Mouse (Mus musculus): ENCODE measurements around the gene Flywch1. TPM values are rescaled to one million over a fixed set of nuclear protein-coding genes. Genes with fewer than 3 reads are reported as not detected.

The Flywch1 gene
- polyA plus RNA-seq (2015; fragmentation: Nextera tagmentation; extraction: Ambion mirVana): 48.9 and 50.5 TPM in 2 replicates

DNA sequence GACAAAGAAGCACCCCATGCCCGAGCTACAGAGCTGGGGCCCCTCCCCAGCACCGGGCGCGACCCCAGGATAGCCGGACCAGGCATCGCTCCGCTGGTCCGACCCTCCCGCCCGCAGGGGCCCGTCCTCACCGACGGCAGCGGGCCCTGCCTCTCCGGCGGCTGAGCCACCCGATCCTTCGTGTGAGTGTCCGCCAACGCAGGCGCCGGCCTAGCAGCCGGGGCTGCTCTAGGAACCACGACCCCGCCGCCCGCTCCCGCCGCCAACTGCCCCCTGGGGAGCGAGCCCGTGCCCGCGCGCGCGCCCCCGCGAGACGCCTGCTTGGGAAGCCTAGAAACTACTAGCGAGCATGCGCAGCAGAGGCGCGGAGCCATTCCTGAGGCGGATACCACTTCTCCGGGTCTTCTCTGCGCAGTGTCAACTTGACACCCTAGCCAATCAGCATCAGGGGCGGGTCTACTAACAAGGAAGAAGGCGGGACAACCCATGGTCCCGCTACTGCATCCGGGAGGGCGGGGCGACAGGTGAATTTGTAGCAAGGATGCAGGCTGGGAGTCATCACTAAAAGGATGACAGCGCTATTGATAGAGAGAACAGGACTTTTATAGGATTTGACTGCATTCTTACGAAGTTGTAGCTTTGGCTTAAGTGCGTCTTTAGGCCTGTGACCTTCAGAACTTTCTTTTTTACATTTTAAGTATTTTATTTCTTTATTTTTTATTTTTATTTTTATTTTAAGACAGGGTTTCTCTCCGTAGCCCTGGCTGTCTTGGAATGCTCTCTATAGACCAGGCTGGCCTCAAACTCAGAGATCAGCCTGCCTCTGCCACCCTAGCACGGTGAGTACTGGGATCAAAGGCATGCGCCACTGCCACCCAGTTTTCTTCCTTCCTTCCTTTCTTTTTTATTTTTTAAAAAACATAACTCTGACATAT, at the start of gene Flywch1:
Flywch1 (minus strand) TSS at position 319 of the 935 bp plus-strand sequence.
- H3K4me3 ChIP-seq (replicated peaks): peak within 1 kb of the TSS; percentile 77
- peak within 1 kb of the TSS; percentile 80 for H3K9ac ChIP-seq
- peak within 1 kb of the TSS; percentile 59 for H3K27ac ChIP-seq
- H3K27me3 ChIP-seq (replicated peaks): no peaks in the 10 kb centered on the region
- 3% methylated on average over 58 of the region's 58 CpGs for WGBS
- H3K9me3 ChIP-seq: no peaks in the 10 kb centered on the region
- H3K4me2 ChIP-seq: peak within 1 kb of the TSS; percentile 68
- no peaks in the 10 kb centered on the region for H3K4me1 ChIP-seq
- ATAC-seq (ENCODE audit: insufficient read depth, low FRiP score, low read depth): peak; percentile 98
- H3K36me3 ChIP-seq: no peaks in the 10 kb centered on the region

DNA sequence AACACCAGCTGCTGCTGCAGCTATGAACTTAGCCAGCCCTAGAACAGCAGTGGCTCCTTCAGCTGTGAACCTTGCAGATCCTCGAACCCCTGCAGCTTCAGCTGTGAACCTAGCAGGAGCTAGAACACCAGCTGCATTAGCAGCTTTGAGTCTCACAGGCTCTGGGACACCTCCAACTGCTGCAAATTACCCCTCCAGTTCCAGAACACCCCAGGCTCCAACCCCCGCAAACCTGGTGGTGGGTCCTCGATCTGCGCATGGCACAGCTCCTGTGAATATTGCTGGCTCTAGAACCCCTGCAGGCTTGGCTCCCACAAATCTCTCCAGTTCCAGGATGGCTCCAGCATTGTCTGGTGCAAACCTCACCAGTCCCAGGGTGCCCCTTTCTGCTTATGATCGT, 49.3 kb upstream of the Flywch1 start:
- Histone ChIP-seq H3K4me3 (replicated peaks) (no peak overlapping the region), H3K4me1 (no peaks in the 10 kb centered on the region), H3K9ac (no peak overlapping the region), H3K36me3 (peaks cover 98% of the 10 kb centered on the region), H3K9me3 (no peaks in the 10 kb centered on the region), H3K27ac (no peak overlapping the region), H3K27me3 (replicated peaks) (no peaks in the 10 kb centered on the region), H3K4me2 (no peak overlapping the region)
- WGBS: 89% methylated on average over 5 of the region's 5 CpGs
- no peak for ATAC-seq (ENCODE audit: insufficient read depth, low FRiP score, low read depth)

DNA sequence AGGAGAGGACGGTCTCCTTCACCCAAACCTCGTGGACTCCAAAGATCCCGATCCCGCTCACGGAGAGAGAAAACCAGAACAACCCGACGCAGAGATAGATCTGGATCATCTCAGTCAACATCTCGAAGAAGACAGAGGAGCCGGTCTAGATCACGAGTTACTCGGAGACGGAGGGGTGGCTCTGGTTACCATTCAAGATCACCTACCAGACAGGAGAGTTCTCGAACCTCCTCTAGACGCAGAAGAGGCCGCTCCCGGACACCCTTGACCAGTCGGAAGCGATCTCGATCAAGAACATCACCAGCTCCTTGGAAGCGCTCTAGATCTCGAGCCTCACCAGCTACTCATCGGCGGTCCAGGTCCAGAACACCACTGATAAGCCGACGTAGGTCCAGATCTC, 47.8 kb upstream of the Flywch1 start:
- 97% methylated on average over 25 of the region's 25 CpGs for WGBS
- no peaks in the 10 kb centered on the region for H3K9me3 ChIP-seq
- ATAC-seq (ENCODE audit: insufficient read depth, low FRiP score, low read depth): no peak
- H3K36me3 ChIP-seq: peaks cover 98% of the 10 kb centered on the region
- no peaks in the 10 kb centered on the region for H3K27me3 ChIP-seq (replicated peaks)
- H3K27ac ChIP-seq: no peak overlapping the region
- H3K4me3 ChIP-seq (replicated peaks): no peak overlapping the region
- no peaks in the 10 kb centered on the region for H3K4me1 ChIP-seq
- H3K9ac ChIP-seq: no peak overlapping the region
- no peak overlapping the region for H3K4me2 ChIP-seq

DNA sequence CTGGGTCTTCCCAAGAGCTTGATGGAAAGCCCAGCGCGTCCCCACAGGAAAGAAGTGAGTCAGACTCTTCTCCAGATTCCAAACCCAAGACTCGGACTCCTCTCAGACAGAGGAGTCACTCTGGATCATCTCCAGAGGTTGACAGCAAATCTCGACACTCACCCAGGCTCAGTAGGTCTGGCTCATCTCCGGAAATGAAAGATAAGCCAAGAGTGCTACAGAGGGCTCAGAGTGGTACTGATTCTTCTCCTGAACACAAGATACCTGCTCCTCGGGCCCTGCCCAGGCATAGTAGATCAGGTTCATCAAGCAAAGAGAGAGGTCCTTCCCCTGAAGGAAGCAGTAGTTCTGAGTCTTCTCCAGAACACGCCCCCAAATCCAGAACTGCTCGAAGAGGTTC, 47.2 kb upstream of the Flywch1 start:
- Histone ChIP-seq H3K4me3 (replicated peaks) (no peak overlapping the region), H3K4me2 (no peak overlapping the region), H3K4me1 (no peaks in the 10 kb centered on the region), H3K9ac (no peak overlapping the region), H3K36me3 (peaks cover 97% of the 10 kb centered on the region), H3K9me3 (no peaks in the 10 kb centered on the region), H3K27me3 (replicated peaks) (no peaks in the 10 kb centered on the region), H3K27ac (no peak overlapping the region)
- WGBS: 96% methylated on average over 8 of the region's 8 CpGs
- ATAC-seq (ENCODE audit: insufficient read depth, low FRiP score, low read depth): no peak

DNA sequence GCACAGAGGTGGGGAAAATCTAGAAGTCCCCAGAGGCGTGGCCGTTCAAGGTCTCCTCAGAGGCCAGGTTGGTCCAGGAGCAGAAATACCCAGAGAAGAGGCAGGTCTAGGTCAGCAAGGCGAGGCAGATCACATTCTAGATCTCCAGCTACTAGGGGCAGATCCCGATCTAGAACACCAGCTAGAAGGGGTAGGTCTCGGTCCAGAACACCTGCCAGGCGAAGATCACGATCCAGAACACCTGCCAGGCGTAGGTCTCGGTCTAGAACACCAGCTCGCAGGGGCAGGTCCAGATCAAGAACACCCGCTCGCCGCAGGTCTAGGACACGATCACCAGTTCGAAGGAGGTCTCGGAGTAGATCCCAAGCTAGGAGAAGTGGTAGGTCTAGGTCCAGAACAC, 44.2 kb upstream of the Flywch1 start:
- 0 out of 2 replicates have a peak, but pooled peaks have one; percentile 4 for ATAC-seq (ENCODE audit: insufficient read depth, low FRiP score, low read depth)
- Histone ChIP-seq H3K4me2 (no peak overlapping the region), H3K4me1 (no peaks in the 10 kb centered on the region), H3K9ac (no peak overlapping the region), H3K27ac (no peak overlapping the region), H3K36me3 (peaks cover 86% of the 10 kb centered on the region), H3K9me3 (no peaks in the 10 kb centered on the region), H3K4me3 (replicated peaks) (no peak overlapping the region), H3K27me3 (replicated peaks) (no peaks in the 10 kb centered on the region)
- 98% methylated on average over 16 of the region's 16 CpGs for WGBS

DNA sequence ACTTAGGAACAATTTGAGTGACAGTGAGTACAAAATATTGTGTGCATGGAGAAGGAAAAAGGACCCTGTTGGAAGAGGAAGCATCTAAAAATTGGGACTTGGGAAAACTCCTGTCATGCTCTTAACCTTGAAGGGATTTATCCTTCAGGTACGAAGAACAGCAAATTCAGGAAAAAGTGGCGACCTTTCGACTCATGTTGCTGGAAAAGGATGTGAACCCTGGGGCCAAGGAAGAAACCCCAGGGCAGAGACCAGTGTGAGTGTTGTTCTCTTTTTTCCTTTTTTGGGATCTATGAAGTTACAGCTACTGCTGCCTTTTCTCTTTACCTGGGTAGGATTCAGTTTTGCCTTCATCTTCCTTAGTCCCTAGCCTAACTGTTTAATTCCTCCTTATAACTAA, 36.5 kb upstream of the Flywch1 start:
- H3K27ac ChIP-seq: no peak overlapping the region

DNA sequence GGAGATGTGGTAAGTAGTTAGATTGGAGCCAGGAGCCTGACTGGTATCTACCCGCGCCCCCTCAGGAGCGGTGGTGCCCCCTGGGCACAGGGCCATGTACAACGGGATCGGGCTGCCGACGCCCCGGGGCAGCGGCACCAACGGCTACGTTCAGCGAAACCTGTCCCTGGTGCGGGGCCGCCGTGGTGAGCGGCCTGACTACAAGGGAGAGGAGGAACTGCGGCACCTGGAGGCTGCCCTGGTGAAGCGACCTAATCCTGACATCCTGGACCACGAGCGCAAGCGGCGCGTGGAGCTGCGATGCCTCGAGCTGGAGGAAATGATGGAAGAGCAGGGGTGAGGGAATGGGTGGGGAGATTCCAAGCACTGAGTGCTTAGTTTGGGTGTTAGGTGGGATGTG, 35.5 kb upstream of the Flywch1 start:
- peaks cover 5% of the 10 kb centered on the region for H3K4me1 ChIP-seq
- H3K9ac ChIP-seq: no peak overlapping the region
- peaks cover 34% of the 10 kb centered on the region for H3K36me3 ChIP-seq
- H3K27ac ChIP-seq: peak overlapping the region; percentile 40; the same call in 1 of the 2 replicates
- H3K9me3 ChIP-seq: no peaks in the 10 kb centered on the region
- WGBS: 66% methylated on average over 25 of the region's 25 CpGs
- peak overlapping the region; percentile 59 for H3K4me2 ChIP-seq
- no peak for ATAC-seq (ENCODE audit: insufficient read depth, low FRiP score, low read depth)
- H3K4me3 ChIP-seq (replicated peaks): 0 out of 2 replicates have a peak overlapping the region, but pooled peaks have one; percentile 11
- no peaks in the 10 kb centered on the region for H3K27me3 ChIP-seq (replicated peaks)

More for the DNA sequence above, 36.5 kb upstream of the Flywch1 start:
- H3K4me2 ChIP-seq: no peak overlapping the region
- H3K36me3 ChIP-seq: peaks cover 41% of the 10 kb centered on the region
- ATAC-seq (ENCODE audit: insufficient read depth, low FRiP score, low read depth): no peak
- 91% methylated on average over 3 of the region's 3 CpGs for WGBS
- peaks cover 5% of the 10 kb centered on the region for H3K4me1 ChIP-seq
- H3K9me3 ChIP-seq: no peaks in the 10 kb centered on the region
- no peak overlapping the region for H3K9ac ChIP-seq
- no peak overlapping the region for H3K4me3 ChIP-seq (replicated peaks)
- no peaks in the 10 kb centered on the region for H3K27me3 ChIP-seq (replicated peaks)

DNA sequence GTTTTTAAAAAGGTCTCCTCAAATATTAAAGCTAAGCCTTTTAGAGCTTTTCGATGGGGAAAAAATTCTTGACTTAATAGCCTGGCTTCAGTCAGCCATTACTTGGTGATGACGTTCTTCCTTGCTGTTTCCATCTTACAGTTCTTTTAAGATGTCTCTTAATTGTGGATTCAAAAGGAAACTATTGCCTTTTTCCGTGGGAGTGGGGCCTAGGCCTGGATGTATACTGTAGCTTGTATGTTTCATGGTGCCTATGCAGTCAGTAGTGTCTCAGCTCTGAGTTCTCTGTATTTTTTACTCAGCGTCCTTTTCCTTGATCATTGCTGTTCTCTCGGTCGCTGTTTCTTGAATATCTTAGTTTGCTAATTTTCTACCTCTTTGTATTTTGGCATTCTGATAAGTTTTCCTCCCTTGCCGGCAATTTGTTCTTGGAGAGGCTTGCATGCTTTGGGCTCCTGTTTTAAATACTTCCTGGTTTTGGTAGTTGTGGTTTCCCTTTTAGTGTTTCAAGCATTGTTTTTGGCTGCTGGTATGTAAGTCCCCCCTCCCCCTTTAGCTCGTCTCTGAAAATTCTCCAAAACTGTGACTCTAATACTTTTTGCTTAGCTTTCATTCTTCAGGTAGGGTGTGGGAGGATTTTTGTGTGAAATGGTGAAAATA, 33.2 kb upstream of the Flywch1 start:
- no peak overlapping the region for H3K27ac ChIP-seq
- H3K4me2 ChIP-seq: peak overlapping the region; percentile 59
- H3K9me3 ChIP-seq: no peaks in the 10 kb centered on the region
- WGBS: 1% methylated on average over 8 of the region's 8 CpGs
- H3K4me1 ChIP-seq: peaks cover 5% of the 10 kb centered on the region
- H3K9ac ChIP-seq: peak overlapping the region; percentile 95; the same call in 1 of the 2 replicates
- H3K27me3 ChIP-seq (replicated peaks): no peaks in the 10 kb centered on the region
- H3K4me3 ChIP-seq (replicated peaks): peak overlapping the region; percentile 99
- ATAC-seq (ENCODE audit: insufficient read depth, low FRiP score, low read depth): no peak
- H3K36me3 ChIP-seq: peaks cover 16% of the 10 kb centered on the region

DNA sequence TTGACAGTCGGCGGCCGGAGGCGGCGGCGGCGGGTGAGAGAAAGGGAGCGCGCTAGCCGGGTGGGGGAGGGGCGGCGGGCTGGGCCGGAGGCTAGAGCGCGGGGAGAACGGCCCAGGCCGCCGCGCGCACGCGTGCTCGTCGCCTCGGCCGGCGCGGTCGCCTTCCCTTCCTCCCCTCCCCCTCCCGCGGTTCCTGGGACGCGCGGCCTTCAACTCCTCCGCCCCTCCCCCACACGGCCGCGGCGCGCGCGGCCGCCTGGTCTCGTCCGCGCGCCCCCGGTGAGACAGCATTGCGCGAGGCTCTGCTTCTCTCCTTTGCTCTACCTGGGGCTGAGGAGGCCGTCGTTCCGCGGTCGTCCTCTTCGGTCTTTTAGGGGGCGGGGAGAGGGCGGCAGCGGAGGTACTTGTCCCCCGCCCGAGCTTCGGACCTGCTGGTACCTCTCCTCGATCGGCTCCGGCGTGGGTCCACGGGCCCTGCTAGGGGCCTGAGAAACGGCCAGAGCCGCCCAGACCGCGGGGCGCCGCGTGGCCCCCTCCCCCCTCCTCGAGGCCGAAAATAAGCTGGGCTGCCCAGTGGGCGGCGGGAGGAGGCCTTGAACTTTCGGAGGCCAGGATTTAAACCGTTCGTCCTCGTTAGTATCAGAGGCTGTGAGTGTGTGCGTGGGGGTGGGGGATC, 32.1 kb upstream of the Flywch1 start:
- no peaks in the 10 kb centered on the region for H3K9me3 ChIP-seq
- under 1% methylated on average over 65 of the region's 83 CpGs for WGBS
- peak overlapping the region; percentile 59 for H3K4me2 ChIP-seq
- peaks cover 5% of the 10 kb centered on the region for H3K4me1 ChIP-seq
- peak overlapping the region; percentile 95 for H3K9ac ChIP-seq
- ATAC-seq (ENCODE audit: insufficient read depth, low FRiP score, low read depth): peak; percentile 45
- peak overlapping the region; percentile 99 for H3K4me3 ChIP-seq (replicated peaks)
- H3K27me3 ChIP-seq (replicated peaks): no peaks in the 10 kb centered on the region
- peaks cover 6% of the 10 kb centered on the region for H3K36me3 ChIP-seq
- peak overlapping the region; percentile 97 for H3K27ac ChIP-seq

DNA sequence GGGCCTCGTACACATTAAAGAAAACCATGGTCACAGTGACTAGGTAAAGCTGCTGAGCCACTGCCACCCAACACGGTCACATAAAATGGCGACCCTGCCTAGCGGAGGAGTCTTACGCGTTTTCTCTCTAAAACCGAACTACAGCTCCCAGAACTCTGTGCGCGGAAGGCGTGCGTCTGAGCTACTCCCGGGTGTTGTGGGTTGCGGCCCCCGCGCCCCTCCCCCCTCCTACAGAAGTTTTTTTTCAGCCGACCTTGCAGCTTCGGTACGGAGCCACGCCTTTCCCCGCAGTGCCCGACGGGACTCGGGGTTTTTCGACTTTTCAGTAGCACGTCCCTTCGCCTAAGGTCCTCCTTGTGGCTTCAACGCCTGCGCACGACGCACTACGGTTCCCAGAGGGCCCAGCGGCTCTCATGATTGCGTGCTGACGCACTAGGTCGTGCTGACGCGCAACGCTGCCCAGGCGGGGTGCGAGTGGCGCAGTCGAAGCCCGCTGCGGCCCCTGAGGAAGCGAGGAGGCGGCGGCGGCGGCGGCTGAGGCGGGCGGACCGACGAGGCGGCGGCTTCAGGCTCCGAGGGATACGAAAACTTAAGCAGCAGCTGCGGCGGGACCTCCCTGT, 31.5 kb upstream of the Flywch1 start:
- H3K27me3 ChIP-seq (replicated peaks): no peaks in the 10 kb centered on the region
- peak overlapping the region; percentile 69 for H3K4me2 ChIP-seq
- peak overlapping the region; percentile 99 for H3K4me3 ChIP-seq (replicated peaks)
- peak; percentile 98 for ATAC-seq (ENCODE audit: insufficient read depth, low FRiP score, low read depth)
- H3K36me3 ChIP-seq: peaks cover under 1% of the 10 kb centered on the region; the same call in 1 of the 2 replicates
- H3K27ac ChIP-seq: peak overlapping the region; percentile 97
- no peaks in the 10 kb centered on the region for H3K9me3 ChIP-seq
- H3K4me1 ChIP-seq: peaks cover 5% of the 10 kb centered on the region
- H3K9ac ChIP-seq: peak overlapping the region; percentile 95
- WGBS: under 1% methylated on average over 60 of the region's 60 CpGs

DNA sequence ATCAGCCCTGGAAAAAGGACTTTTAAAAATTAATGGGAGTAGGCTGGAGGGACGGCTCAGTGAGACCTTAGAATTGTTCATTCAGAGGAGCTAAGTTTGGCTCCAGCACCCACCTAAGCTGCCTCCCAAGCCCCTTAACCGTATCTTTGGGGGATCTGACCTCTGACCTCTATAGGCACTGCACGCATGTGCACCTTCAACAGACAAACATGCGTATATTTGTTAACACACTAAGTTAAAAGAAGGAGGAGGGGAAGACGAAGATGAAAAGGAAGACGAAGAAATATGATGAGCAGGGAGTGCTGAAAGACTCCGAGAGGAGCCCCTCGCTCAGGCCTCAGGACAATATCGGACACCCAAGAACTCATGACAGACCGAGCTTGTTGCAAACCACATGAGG, 30.2 kb upstream of the Flywch1 start:
- no peak for ATAC-seq (ENCODE audit: insufficient read depth, low FRiP score, low read depth)
- H3K36me3 ChIP-seq: no peaks in the 10 kb centered on the region
- H3K4me2 ChIP-seq: no peak overlapping the region
- H3K4me1 ChIP-seq: no peaks in the 10 kb centered on the region
- no peaks in the 10 kb centered on the region for H3K27me3 ChIP-seq (replicated peaks)
- no peak overlapping the region for H3K27ac ChIP-seq
- no peak overlapping the region for H3K4me3 ChIP-seq (replicated peaks)
- no peak overlapping the region for H3K9ac ChIP-seq
- 91% methylated on average over 10 of the region's 10 CpGs for WGBS
- H3K9me3 ChIP-seq: no peaks in the 10 kb centered on the region

Data from stomach, embryonic 15.5 days (tissue).